Mouse (Mus musculus) ZHBTc4 (cell line): ENCODE results near the gene Sox1.
A peak's percentile ranks its signal among the peaks of the same experiment; 100 is the strongest.

Source experiments
- DNase-seq: peaks from one replicate; pipeline ENCODE4 v3.0.0-alpha.2; 2011; ENCODE audit warnings: low read depth, low spot score

Sox1 gene

GRCm38 (mm10) chr8:12395071-12396031 is at the start of gene Sox1:
Gene Sox1, plus strand, starts transcription at chr8:12395295.
- DNase-seq: peak; percentile 95

GRCm38 (mm10) chr8:12345881-12346280 is 49.2 kb upstream of the Sox1 start:
- DNase-seq: peak; percentile 66

- no peak for DNase-seq
Measured at GRCm38 (mm10) chr8:12346870-12347269, 48.2 kb upstream of the Sox1 start.

GRCm38 (mm10) chr8:12348306-12348705 is 46.8 kb upstream of the Sox1 start:
- no peak for DNase-seq

- DNase-seq: no peak
Measured at GRCm38 (mm10) chr8:12349591-12349990, 45.5 kb upstream of the Sox1 start.

GRCm38 (mm10) chr8:12351121-12351520 is 44.0 kb upstream of the Sox1 start:
- DNase-seq: no peak

GRCm38 (mm10) chr8:12354406-12355025 is 40.6 kb upstream of the Sox1 start:
- no peak for DNase-seq

- DNase-seq: no peak
Measured at GRCm38 (mm10) chr8:12368161-12368560, 26.9 kb upstream of the Sox1 start.

GRCm38 (mm10) chr8:12368856-12369255 is 26.2 kb upstream of the Sox1 start:
- no peak for DNase-seq

- DNase-seq: no peak
Measured at GRCm38 (mm10) chr8:12381111-12381510, 14.0 kb upstream of the Sox1 start.

GRCm38 (mm10) chr8:12382707-12383561 is 12.2 kb upstream of the Sox1 start:
- DNase-seq: no peak

- peak; percentile 57 for DNase-seq
Measured at GRCm38 (mm10) chr8:12383979-12384890, 10.9 kb upstream of the Sox1 start.

- peak; percentile 56 for DNase-seq
Measured at GRCm38 (mm10) chr8:12384996-12385685, 10.0 kb upstream of the Sox1 start.

- peak; percentile 44 for DNase-seq
Measured at GRCm38 (mm10) chr8:12385686-12386488, 9.2 kb upstream of the Sox1 start.

GRCm38 (mm10) chr8:12386530-12387222 is 8.4 kb upstream of the Sox1 start:
- DNase-seq: peak; percentile 34

- DNase-seq: peak; percentile 54
Measured at GRCm38 (mm10) chr8:12387223-12387860, 7.8 kb upstream of the Sox1 start.

GRCm38 (mm10) chr8:12387901-12388300 is 7.2 kb upstream of the Sox1 start:
- no peak for DNase-seq
